Mouse (Mus musculus): ENCODE measurements around the gene Eif2ak2. TPM values are rescaled to one million over a fixed set of nuclear protein-coding genes. Genes with fewer than 3 reads are reported as not detected.

Eif2ak2 gene
- polyA plus RNA-seq (2014; fragmentation: Illumina TruSeq; extraction: RNeasy Lipid Tissue Mini Kit (QIAGEN cat#74804); ENCODE audit: low read depth, low replicate concordance), result 101 TPM

DNA sequence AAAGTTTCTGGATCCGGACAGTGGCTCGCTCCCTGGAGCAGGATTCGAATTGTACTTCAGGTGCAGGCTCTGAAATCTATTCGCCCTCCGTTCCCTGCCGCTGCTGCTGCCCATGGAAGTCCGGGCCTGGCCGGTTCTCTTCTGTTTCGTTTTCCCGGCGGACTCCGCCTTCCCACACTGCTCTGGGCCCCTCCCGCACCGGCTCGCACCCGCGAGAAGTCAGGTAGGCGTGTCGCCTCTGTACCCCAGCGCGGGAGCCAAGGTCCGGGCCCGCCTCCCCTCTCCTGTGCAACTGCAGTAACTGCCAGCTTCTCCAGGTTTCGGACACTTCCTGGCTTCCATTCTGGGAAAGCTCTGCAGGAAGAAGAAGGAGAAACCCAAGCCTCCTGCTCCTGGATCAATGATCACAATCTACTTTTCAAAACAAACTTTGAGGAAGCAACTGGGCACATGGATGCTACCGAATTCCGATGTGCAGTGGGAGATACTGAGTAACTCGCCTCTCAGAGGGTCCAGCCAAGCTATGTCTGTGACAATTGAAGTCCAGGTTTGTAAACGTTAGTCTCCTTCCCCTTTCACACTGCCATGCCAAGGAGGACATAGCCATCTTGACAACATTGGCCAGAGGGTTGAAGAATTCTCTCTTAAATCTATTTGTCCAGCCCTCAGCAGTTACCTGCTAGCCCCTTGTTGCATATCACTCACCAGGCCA, at the start of gene Eif2ak2:
Gene Eif2ak2 (minus strand): TSS at position 173 of the 712 bp plus-strand sequence.

DNA sequence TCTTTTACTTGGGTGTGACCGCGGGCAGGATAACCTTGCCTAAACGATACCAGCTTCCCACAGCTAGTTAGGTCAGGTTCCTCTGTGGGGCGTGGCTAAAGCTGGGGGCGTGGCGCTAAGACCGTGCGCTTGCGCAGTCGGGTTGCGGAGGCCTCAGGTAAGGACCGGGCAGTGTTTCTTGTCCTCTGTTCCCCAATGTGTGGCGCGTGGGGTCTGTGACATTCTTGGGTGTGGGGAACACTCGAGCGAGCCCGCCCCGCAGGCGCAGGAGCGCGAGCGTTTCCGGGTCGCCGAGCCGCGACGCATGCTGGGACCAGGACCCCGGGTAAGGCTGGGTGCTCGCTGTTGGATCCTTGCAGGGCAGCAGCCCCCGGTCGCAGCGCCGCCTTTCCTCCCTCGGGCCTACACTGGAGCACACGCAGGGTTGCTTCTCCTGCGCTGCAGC, 34.0 kb upstream of the Eif2ak2 start, which contains the start of gene Cebpzos:
Gene Cebpzos (plus strand): TSS at position 132 of the 445 bp plus-strand sequence.

DNA sequence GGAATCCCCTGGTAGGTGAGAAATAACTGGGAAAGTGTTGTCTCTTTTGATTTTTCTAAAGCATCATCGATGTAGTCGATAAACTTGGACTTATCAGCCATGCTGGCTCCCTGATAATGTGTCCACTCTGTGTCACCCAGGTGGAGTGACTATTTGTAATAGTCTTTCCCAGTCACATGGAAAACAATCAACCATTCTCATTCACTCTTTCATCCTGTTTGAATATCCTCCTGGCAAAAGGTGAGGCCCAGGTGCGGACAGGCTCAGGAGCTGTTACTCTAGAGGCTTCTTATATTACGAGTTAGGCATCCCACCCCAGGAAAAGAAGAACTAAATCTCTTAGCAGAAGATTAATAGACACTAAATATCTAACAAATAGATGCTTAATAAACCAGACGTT, 24.5 kb upstream of the Eif2ak2 start, which contains the start of gene Sult6b1:
Gene Sult6b1 (minus strand): TSS at position 101 of the 400 bp plus-strand sequence.

DNA sequence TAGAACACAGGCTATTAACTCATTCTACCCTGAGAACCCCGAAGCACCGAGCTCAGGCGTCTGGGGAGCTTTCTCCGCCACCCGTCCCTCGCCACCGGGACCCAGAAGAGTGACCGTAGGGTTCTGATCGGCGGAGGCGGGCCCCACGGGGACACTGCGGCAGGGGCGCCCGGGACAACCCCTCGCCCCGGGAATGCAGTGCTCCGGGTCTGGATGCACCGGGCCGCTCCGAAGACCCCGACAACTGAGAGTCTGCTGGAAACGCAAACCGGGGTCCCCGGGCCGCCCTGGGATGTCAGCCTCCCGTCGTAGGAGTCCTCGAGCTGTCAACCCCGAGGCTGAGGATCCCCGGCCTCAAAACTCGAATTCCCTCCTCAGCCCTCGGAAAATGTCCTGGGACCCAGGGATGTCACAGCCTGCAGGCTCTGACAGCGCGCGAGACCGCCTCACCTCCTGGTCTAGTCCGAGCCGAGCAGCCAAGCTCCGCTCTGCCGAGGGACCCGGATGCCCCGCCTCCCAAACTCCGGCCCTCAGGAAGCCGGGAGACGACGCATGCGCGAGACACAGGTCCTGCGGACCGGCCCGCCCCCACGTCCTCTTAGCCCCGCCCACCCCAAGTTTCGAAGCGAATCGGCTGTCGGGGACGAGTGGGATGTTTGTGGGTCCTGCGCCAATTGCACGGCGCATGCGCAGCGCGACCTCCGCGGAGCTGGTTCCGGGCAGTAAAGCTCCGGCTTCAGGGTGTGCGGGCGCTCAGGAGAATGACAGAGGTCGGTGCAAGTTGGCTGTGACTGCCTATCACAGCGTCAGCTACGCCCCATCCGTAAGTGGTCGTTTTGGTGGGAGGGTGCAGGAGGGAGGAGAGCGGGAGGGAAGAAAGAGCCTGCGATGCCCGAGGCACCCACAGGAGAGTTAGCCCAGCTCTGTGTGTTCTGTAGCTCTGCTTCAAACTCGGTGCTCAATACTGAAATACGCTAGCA, 47.2 kb downstream of the Eif2ak2 start, which contains the start of the genes Heatr5b and Gpatch11:
Gene Heatr5b (minus strand): TSS at position 509 of the 980 bp plus-strand sequence.
Gene Gpatch11 (plus strand): TSS at position 712 of the 980 bp plus-strand sequence.

Other genes with a start within 250 kb of the Eif2ak2 start
- gene Strn, start 145.4 kb downstream of the Eif2ak2 start, polyA plus RNA-seq (2014; fragmentation: Illumina TruSeq; extraction: RNeasy Lipid Tissue Mini Kit (QIAGEN cat#74804); ENCODE audit: low read depth, low replicate concordance), result 40.4 TPM
- gene Heatr5b, start 47.2 kb downstream of the Eif2ak2 start, polyA plus RNA-seq (2014; fragmentation: Illumina TruSeq; extraction: RNeasy Lipid Tissue Mini Kit (QIAGEN cat#74804); ENCODE audit: low read depth, low replicate concordance), result 18.0 TPM
- gene Gpatch11, start 47.0 kb downstream of the Eif2ak2 start, polyA plus RNA-seq (2014; fragmentation: Illumina TruSeq; extraction: RNeasy Lipid Tissue Mini Kit (QIAGEN cat#74804); ENCODE audit: low read depth, low replicate concordance), result 21.8 TPM
- gene Sult6b1, start 24.4 kb upstream of the Eif2ak2 start, polyA plus RNA-seq (2014; fragmentation: Illumina TruSeq; extraction: RNeasy Lipid Tissue Mini Kit (QIAGEN cat#74804); ENCODE audit: low read depth, low replicate concordance), result not detected
- gene Cebpzos, start 33.9 kb upstream of the Eif2ak2 start, polyA plus RNA-seq (2014; fragmentation: Illumina TruSeq; extraction: RNeasy Lipid Tissue Mini Kit (QIAGEN cat#74804); ENCODE audit: low read depth, low replicate concordance), result 83.9 TPM
- 103 TPM for gene Cebpz, start 54.5 kb upstream of the Eif2ak2 start, polyA plus RNA-seq (2014; fragmentation: Illumina TruSeq; extraction: RNeasy Lipid Tissue Mini Kit (QIAGEN cat#74804); ENCODE audit: low read depth, low replicate concordance)
- gene Ndufaf7, start 54.6 kb upstream of the Eif2ak2 start, polyA plus RNA-seq (2014; fragmentation: Illumina TruSeq; extraction: RNeasy Lipid Tissue Mini Kit (QIAGEN cat#74804); ENCODE audit: low read depth, low replicate concordance), result 47.3 TPM
- gene Prkd3, start 138.2 kb upstream of the Eif2ak2 start, polyA plus RNA-seq (2014; fragmentation: Illumina TruSeq; extraction: RNeasy Lipid Tissue Mini Kit (QIAGEN cat#74804); ENCODE audit: low read depth, low replicate concordance), result 54.6 TPM
- 10.8 TPM for gene Qpct, start 169.3 kb upstream of the Eif2ak2 start, polyA plus RNA-seq (2014; fragmentation: Illumina TruSeq; extraction: RNeasy Lipid Tissue Mini Kit (QIAGEN cat#74804); ENCODE audit: low read depth, low replicate concordance)